Mouse (Mus musculus) kidney, postnatal 36 days (tissue): ENCODE data around the gene Hoxd10.

Experiments used
- DNase-seq, 2 experiments: peaks; one replicate each; pipeline ENCODE4 v3.0.0; 2021 to 2022; ENCODE audit warnings: mixed read lengths in 2 of 2

The Hoxd10 gene

DNA sequence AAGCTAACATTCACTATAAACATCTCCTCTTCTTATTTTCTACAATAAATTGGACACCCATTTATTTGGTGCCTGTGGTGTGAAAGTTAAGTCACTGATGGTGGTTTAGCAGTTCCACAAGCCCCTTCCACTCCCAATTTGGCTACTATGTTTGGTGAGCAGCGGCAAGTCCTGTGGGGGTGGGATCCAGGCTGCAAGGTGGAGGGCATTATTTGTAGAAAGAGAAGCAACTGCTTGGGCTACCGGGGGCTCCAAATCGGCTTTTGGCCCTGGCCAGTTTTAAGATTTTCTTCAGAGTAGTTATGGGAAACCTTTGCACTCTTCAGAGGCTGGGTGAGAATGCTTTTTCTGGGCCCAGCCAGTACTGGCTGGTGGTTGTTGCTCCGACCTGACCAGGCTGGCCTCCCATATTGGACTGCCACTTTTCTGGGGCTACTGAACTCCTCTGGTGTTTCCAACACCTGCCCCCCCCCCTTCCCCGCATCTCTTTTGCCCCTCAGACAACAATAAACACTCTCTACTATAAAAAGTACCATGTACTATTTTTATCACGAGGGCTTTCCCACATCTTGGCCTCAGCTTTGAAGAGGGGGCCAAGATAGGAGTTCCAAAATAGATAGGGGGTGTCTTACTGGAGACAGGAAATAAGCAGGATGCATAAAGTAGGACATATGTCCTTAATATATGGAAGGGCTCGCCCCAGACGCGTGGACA lies 40.2 kb downstream of the Hoxd10 start:
- no peak for DNase-seq

DNA sequence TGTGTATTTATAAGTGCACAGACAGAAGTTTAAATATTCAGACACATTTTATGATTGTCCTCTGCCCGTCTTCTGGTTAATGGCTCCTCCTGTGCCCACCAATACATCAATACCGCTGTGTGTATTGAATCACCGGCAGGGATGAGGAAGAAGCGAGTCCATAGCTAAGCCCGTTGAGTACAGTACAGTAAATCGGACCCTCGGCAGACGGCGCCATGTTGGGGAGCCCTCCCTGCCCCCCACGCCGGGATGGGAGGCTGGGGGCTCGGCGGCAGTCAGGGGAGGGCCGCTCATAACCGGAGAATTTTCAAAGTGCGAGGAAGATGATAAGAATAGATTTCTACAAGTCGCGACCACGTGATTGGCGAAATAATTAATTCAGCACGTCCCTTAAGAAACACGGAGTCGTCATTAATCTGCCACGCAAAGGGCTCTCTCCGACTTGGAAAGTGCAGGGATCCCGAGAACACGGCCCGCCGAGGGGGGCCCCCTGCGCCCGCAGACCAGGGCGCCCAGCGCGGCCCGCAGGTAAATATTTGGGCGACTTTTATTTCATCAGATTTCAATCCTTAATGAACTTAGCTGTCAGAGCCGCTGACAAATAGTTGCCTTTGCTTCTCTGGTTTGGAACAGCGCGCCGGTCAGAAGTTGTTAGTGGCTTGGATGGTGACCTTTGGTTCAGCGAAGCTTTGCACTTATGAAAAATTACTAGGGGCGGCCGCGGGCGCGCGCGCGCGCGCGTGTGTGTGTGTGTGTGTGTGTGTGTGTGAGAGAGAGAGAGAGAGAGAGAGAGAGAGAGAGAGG lies 41.0 kb downstream of the Hoxd10 start:
- DNase-seq, result peak in 1 of 2 experiments; percentile 49

GRCm38 (mm10) chr2:74733317-74733661 lies 41.6 kb downstream of the Hoxd10 start:
- no peak for DNase-seq

GRCm38 (mm10) chr2:74733765-74734164 lies 42.0 kb downstream of the Hoxd10 start:
- no peak for DNase-seq

- no peak for DNase-seq
These were observed 42.7 kb downstream of the Hoxd10 start for GRCm38 (mm10) chr2:74734451-74734850.

GRCm38 (mm10) chr2:74734996-74735811 lies 43.5 kb downstream of the Hoxd10 start:
- DNase-seq, result no peak

- peak in 1 of 2 experiments; percentile 40 for DNase-seq
These were observed 44.3 kb downstream of the Hoxd10 start for GRCm38 (mm10) chr2:74735851-74736687.

DNA sequence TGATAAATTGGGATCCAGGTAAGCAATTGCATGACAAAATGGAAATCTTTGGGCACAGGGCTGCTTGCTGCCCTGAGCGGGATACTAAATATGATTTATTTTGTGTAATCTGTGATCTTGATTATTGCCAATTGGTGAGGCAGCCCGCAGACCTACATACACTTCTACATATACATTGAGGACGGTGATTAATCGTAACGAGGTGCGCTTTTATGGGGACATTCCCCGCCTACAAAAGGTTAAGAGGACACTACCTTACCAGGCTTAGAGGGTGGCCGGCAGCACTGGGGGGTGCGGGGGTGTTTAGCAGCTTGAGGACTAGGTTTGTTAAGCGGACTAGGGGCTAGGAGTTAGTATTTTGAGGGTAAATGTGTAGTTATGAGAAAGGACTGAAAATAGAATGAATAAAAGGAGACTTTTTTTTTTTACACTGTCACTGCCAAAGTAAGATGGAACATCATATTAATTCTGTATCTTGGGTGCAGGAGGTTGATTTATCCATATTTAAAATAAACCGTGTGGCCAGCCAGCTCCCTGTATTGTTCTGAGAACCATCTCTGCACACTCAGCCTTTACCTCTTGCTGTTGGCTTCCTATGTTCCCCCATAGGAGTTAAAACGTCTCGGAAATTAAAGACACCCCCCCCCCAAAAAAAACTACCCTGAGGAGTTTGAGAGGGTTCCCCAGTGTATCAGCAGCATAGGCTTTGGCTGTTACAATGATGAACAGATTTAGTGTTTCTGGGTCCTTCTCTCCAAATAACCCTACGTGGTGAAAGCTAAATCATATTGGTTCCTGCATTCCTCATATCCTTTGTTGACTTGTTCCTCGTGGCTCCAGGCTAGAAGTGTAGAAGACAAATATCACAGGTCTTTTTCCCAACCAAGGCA lies 45.2 kb downstream of the Hoxd10 start:
- no peak for DNase-seq

DNA sequence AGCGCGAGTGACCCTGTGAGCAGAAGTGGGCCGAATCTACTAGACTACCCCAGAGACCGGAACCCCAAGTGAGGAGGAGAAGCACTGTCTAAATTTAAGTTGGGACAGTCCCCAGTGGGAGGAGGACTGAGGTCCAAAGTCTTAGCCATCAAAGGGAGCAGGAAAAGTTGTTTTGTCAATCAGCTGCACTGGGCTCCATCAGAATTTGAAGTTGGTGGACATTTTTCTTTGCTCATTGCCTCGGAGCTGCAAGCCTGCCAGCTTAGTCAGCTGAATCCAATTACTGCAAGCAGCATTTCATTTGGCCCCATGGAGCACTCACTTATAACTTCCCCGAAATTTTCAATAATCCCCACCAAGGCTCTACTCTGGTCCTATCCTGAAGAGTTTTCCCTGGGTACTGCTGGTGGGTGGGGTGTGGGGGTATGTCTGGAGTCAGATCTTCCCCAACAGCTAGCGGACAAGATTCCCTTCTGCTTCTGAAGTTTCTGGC lies 45.9 kb downstream of the Hoxd10 start:
- peak in 1 of 2 experiments; percentile 39 for DNase-seq

DNA sequence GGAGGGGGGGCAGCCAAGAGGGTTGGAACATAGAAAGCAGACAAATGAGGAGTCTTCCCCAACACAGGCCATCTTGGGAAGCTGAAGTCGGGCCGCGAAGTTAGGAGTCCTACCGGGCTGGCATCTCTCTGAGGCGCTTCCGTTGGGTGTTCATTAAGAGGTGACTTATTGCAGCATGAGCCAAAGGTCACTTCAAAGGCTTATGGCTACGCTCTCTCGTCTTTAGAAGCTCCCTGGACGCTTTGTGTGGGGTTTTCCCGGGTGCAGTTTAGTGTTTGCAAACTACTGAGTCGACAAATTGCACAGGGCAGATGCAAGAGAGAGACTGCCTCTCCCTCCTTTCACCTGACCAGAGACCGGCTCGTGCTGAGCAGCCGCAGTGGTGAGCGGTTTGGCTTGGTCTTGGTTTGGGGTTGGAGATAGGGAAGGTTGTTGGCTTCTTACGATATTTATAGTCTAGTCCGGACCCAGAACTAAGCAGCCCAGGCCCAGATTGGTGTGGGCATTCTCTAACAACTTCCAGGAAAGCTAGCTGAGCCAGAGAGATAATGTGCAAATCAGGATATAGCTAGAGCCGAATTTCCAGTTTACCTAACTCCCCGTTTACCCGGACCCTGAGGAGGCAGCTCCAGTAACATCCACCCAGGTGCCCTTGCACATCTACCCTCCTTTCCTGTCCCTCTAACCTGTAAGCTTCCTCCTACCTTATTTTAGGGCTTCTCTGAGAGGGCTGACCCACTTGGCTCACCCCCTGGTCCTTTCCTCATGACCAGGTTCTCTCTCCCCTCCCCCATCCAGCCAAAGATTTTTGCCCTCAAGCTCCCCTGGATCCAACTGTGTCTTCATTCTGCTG lies 47.1 kb downstream of the Hoxd10 start:
- peak; percentile 38 to 39 for DNase-seq

DNA sequence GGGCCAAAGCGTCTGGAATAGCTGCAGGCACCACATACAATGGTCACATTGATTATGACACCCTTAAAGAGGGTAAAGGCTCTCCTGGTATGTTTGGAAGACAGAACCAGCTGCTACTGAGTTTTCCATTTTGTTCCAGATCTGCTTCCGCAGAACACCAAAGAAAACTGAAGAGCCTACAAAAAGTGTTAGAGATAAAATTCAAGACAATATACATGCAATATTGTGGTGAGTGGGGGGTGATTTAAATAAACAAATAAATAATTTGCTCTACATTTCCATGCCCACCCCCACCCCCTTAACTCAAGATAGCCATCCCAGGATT lies 47.7 kb downstream of the Hoxd10 start:
- no peak for DNase-seq

GRCm38 (mm10) chr2:74739869-74740268 lies 48.1 kb downstream of the Hoxd10 start:
- no peak for DNase-seq

DNA sequence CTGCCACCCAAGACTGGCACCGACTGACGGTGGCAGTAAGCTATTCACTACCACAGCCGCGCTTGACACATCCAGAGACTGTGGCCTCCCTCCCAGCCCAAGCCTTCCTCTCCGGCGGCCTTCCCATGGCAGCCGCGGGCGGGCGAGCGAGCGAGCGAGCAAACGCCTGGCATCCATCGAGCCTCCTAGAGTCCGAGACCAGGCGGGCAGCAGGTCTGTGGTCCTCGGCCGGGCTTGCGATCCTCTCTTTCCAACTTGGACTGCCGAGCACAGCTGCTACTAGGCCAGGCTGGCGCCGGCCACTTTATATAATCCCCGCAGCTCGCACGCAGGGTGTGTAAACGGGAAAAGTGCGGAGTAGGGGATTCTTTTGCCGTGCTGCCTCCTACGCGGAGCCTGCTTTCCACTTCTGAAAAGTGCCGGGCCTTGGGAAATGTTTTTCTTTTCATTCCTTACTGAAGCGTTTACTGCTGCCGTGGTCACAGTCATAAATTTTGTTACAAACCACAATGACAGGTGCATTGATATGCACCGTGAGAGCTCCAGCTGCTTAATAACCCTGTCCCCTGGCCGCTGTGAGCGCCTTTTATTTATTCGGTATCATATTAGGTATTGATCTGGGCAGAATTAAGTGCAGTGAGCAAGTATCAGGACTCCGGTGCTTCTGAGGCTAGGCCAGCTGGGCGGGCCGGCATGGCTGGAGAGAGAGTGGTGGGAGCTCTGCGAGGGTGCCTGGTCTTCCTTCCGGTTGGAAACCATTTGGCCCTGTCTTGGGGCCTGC lies 48.8 kb downstream of the Hoxd10 start:
- DNase-seq, result peak in 1 of 2 experiments; percentile 36

DNA sequence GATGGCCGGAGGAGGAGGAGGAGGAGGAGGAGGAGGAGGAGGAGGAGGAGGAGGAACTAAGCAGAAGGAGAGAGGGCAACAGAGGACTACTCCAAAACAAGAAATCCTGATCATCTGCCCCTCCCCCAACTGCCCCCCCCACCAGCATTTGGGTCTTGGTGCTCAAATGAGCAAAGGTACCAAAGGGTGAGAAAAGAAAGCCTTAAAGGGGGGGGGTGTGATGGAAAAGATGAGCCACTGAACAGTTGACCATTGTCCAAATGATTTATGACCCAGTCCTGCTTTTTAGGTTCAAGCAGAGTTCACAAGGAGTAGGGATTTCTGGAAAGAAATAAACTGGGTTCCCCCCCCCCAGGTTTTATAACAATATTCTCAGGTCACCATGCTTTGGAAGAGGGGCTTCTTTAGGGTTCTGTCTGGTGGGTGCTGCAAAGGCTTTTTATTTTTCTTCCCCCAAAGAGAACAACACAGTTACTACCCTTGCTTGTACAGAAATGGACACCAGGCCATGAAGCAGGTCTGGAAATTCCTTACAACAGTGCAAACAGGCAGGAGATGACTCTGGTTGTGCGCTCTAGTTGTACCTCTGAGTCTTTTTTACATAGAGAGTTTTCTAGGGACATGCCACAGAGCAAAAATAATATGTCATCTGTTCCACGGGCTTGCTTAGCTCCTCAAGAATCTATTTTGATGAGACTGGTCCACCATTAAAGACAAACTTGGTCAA lies 49.7 kb downstream of the Hoxd10 start:
- no peak for DNase-seq

DNA sequence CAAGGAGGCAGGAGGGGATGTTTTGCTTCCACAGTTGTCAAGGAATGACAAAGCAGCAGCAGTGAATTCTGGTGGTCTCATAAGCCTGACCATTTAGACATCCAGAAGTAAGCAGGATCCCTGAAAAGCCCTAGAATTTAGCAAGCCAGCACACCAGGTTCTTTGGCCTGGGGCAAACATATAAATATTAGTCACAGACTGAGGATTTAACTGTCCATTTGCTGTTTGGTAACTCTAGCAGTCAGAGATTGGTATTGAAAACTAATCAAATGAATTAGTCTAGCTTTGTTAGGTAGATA lies 50.2 kb downstream of the Hoxd10 start:
- DNase-seq, result no peak
